Mouse (Mus musculus): ENCODE measurements around the gene Atg4a.

Atg4a gene

GRCm38 (mm10) chrX:140956272-140956940 is at the start of gene Atg4a, which contains the start of gene Psmd10:
TSS of gene Atg4a (plus strand) at chrX:140956907.
TSS of gene Psmd10 (minus strand) at chrX:140956728.
- DNase-seq (ENCODE audit: low read depth, low spot score), result peak; percentile 86

DNA sequence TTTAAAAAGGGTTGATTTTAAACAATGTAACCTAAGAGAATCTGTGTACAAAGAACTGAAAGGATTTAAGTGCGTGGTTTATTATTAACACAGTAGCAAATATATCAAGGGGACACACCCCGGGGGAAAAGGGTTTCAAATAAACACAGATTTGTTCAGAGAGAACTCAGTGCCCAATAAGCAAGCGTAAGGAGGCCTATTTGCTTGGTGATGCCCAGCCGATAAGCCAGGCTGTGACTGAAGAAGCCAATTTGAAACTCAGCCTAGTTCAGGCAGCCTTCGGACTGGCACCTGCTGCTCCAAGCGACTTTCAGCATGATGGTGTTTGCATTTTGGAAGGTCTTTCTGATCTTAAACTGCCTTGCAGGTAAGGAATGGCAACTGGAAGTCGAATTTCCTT is 49.3 kb upstream of the Atg4a start, which contains the start of gene Vsig1:
Vsig1 (plus strand) TSS at position 249 of the 400 bp plus-strand sequence.
- DNase-seq (ENCODE audit: low read depth, low spot score), result no peak

- DNase-seq (ENCODE audit: low read depth, low spot score), result no peak
Observed at GRCm38 (mm10) chrX:140921321-140921720, 35.4 kb upstream of the Atg4a start.

GRCm38 (mm10) chrX:140932066-140932465 is 24.6 kb upstream of the Atg4a start:
- DNase-seq (ENCODE audit: low read depth, low spot score), result no peak

DNA sequence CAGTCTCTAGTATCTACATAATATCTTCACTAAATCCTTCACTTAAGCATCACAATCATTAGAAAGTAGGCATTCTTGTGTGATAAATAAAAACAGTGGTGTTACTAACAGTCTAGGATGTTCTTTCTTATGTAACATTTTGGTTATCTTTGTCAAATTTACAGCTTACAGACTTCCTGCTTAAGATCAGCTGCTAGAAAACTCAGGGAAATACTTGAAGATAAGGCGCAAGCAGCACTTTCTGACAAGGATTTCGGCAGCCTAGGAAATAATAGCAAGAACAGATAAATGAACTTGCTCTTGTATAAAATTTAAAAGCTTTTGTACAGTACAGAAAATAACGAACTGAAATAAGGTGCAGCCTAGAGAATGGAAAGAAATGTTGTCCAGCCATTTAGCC is 23.4 kb upstream of the Atg4a start:
- DNase-seq (ENCODE audit: low read depth, low spot score), result no peak

DNA sequence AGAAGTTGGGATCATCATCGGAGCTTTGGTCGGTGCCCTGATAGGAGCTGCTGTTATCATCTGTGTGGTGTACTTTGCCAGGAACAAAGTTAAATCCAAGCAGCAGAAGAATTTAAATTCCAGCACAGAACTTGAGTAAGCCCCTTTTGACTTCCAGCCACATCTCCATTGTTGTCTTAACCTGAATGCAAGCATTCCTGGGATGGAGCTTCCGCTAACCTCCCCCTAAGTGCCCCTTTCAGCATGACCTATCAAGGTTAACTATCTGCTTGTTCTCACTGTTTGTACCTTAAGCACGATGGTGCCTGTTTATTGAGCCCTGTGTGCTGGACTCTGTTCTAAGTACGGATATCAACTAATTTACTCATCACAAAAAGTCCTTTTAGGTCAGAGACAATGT is 20.4 kb upstream of the Atg4a start:
- DNase-seq (ENCODE audit: low read depth, low spot score), result no peak

GRCm38 (mm10) chrX:140953618-140954017 is 3.1 kb upstream of the Atg4a start:
- DNase-seq (ENCODE audit: low read depth, low spot score), result no peak

- DNase-seq (ENCODE audit: low read depth, low spot score), result no peak
Observed at GRCm38 (mm10) chrX:140956959-140957358, 252 bp downstream of the Atg4a start.

DNA sequence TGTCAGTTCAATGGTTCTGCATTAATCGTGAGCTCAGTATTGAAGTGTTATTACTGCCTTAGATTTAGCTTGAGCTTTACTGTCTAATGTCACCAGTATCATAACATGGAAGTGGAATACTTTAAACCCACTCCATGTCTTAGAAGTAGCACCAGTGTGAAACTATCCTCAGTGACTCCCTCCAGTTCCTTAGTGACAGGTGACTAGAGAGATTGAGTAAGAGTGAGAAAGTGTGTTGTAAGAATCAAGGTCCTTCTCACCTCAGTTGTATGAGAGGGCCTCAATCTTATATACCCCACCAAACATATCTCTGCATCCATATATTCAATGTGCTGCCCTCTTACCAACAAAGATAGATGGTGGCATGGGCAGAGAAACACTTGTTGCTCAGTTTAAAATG is 22.2 kb downstream of the Atg4a start:
- no peak for DNase-seq (ENCODE audit: low read depth, low spot score)

GRCm38 (mm10) chrX:140979546-140979945 is 22.8 kb downstream of the Atg4a start:
- no peak for DNase-seq (ENCODE audit: low read depth, low spot score)

DNA sequence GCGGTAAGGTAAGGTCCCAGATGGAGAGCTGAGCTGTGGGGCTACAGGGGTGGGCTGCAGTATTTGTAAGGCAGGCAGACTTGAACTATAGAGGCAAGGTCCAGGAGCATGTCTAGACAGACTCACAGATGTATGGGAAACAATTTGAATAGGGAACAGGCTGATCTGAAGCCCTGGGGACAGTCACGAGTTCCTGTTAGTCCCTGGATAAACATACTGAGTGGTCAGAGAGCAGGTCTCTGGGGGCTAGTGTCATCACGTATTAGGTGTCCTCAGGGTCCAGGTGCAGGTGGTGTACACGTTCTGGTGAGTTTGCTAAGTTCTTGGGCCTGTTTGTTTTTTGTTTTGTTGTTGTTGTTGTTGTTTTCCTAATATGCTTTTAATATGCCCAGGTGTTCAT is 23.5 kb downstream of the Atg4a start:
- no peak for DNase-seq (ENCODE audit: low read depth, low spot score)

GRCm38 (mm10) chrX:140983206-140983960 is 26.7 kb downstream of the Atg4a start:
- DNase-seq (ENCODE audit: low read depth, low spot score), result no peak

GRCm38 (mm10) chrX:140984795-140985194 is 28.1 kb downstream of the Atg4a start:
- no peak for DNase-seq (ENCODE audit: low read depth, low spot score)

DNA sequence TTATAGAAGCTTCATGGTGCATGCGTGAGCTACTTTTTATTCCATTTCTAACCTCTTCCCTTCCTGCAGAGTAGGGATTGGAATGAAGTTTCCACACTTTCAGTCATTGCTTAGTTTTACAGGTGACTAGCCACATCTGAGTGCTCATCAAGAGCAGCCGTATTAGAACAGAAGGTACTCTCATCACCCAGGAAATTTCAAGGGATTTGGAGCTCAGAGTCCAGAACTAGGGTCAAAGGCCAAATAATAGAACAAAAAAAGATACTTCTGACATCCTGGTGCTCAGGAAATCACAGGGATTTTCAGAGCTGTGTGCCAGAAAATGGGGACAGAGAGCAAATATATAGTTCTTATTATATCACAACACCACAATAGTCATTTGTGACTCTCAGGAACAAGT is 28.5 kb downstream of the Atg4a start:
- DNase-seq (ENCODE audit: low read depth, low spot score), result no peak

GRCm38 (mm10) chrX:140996909-140997516 is 40.3 kb downstream of the Atg4a start:
- DNase-seq (ENCODE audit: low read depth, low spot score), result no peak

DNA sequence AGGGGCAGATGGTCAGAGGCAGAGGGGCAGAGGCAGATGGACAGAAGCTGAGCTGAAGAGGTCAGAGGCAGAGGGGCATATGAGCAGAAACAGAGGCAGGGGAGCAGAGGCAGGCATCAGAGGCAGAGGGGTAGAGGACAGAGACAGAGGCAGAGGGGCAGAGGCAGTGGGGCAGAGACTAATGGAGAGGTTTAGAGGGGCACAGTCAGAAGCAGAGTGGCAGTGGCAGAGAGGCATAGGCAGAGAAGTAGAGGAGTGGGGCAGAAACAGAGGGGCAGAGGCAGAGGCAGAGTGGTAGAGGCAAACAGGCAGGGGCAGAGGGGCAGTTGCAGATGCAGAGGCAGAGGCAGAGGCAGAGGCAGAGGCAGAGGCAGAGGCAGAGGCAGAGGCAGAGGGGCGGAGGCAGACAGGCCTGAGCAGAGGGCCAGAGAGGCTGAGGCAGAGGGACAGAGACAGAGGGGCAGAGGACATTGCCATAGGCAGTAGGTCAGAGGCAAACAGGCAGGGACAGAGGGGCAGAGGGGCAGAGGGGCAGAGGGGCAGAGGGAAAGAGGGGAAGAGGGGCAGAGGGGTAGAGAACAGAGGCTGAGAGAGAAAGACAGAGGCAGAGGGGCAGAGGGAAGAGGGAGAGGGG is 41.3 kb downstream of the Atg4a start:
- no peak for DNase-seq (ENCODE audit: low read depth, low spot score)

DNA sequence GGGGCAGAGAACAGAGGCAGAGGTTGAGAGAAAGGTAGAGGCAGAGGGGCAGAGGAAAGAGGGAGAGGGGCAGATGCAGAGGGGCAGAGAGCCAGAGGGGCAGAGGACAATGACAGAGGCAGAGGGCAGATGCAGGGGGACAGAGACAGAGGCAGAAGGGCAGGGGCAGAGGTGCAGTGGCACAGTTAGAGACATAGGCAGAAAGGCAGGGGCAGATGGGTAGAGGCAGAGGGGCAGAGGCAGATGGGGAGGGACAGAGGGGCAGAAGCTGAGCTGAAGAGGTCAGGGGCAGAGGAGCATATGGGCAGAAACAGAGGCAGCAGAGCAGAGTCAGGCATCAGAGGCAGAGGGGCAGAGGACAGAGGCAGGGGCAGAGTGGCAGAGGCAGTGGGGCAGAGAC is 42.2 kb downstream of the Atg4a start:
- DNase-seq (ENCODE audit: low read depth, low spot score), result no peak

GRCm38 (mm10) chrX:141149705-141150104 is 193.0 kb downstream of the Atg4a start:
- DNase-seq (ENCODE audit: low read depth, low spot score), result no peak

DNA sequence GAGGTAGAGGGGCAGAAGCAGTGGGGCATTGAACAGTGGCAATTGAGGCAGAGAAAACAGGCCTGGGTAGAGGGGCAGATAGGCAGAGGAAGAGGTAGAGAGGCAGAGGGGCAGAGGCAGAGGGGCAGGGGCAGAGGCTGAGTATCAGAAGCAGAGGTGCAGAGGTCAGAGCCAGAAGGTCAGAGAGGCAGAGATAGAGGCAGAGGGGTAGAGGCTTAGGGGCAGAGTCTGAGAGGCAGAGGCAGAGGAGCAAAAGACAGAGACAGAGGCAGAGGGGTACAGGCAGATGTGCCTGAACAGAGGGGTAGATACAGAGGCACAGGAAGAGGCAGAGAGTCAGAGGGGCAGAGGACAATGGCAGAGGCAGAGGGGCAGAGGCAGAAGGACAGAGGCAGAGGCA is 193.6 kb downstream of the Atg4a start:
- no peak for DNase-seq (ENCODE audit: low read depth, low spot score)

GRCm38 (mm10) chrX:141151182-141151581 is 194.5 kb downstream of the Atg4a start:
- no peak for DNase-seq (ENCODE audit: low read depth, low spot score)

DNA sequence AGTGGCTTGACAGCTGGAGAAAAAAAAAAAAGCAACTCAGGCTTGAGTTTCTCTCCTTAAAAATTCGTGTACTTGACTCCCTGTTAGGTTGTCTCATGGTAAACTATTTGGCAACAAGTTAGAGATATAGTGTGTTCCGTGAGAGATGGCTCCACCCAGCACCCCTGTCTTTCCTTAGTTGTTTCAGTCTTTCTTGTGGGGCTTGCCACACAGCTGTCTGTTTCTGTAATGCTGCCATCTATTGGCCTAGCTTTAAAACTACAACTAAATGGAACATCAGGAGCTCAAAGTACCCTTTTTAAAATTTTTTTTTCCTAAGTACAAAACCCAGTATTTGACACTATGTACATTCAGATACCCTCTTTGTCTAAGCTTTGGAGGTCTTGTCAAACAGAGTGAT is 200.0 kb downstream of the Atg4a start:
- no peak for DNase-seq (ENCODE audit: low read depth, low spot score)

GRCm38 (mm10) chrX:141157626-141158025 is 200.9 kb downstream of the Atg4a start:
- DNase-seq (ENCODE audit: low read depth, low spot score), result no peak

All from retina, postnatal 7 days (tissue).